8 mouse cellular contexts compared by ENCODE assay signal in the genomic region with DNA sequence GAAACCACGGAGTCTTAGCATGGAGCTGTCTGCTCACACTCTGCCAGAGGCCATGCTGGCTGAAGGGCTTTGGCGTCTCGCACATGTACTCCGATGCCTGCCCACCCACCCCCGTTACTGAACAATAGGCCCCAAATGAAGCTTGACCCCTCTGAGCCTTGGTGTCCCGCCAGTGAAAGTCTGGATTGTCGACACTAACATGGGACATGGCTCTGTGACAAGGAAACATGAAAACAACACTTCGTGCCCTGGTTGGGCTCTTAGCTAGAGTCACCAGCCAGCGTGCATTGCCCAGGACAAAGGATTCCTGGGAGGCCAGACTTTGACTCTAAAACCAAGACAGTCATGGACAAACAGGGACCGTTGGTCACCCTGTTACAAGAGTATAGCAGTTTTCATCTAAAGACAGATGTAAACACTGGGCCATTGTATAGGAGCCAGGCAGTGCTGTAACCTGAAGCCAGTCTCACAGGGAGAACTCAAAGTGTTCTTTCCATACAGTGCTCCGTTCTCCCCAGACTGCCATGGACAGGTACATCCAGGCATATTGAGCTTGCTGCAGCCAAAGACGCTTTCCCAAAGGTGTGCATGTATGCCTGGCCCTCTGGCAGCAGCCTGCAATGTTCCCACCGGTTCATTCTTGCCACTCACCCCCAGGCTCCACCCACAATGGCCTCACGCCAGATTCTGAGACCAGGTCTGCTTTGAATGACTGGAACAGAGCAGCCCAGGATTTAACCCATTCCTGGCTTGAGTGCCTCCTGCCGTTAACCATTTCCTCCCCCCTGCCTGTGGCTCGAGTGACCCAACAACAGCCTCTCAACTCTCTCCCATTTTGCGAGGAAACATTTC. TPM values are rescaled to one million over a fixed set of nuclear protein-coding genes. Genes with fewer than 3 reads are reported as not detected.
DNase-seq lines count a peak whose midpoint lies in the region; ATAC-seq and TF ChIP-seq lines count a peak whose summit lies in the region.

No protein-coding gene starts in this region.

- 8% methylated on average over 17 of the region's 17 CpGs for WGBS in embryonic facial prominence, embryonic 10.5 days
- WGBS in hindbrain, embryonic 14.5 days = 6% methylated on average over 17 of the region's 17 CpGs
- WGBS in limb, embryonic 15.5 days = 12% methylated on average over 17 of the region's 17 CpGs
- WGBS in midbrain, postnatal 0 days = 9% methylated on average over 17 of the region's 17 CpGs

- no peak for ATAC-seq in cerebellum, adult (ENCODE audit: insufficient number of reproducible peaks, low FRiP score, low TSS enrichment)
- ATAC-seq in hindbrain, embryonic 14.5 days (ENCODE audit: low FRiP score) = peak; percentile 76
- ATAC-seq in limb, embryonic 15.5 days (ENCODE audit: insufficient number of reproducible peaks, low FRiP score, low TSS enrichment, low read depth) = 0 out of 2 replicates have a peak, but pooled peaks have one; percentile 21
- ATAC-seq in midbrain, postnatal 0 days (ENCODE audit: low FRiP score) = peak; percentile 73

- 0 out of 2 replicates have a peak overlapping the region, but pooled peaks have one; percentile 10 for H3K9ac ChIP-seq in hindbrain, embryonic 14.5 days
- H3K9ac ChIP-seq in limb, embryonic 15.5 days = no peak overlapping the region
- peak overlapping the region; percentile 13 for H3K9ac ChIP-seq in midbrain, postnatal 0 days (replicated peaks; ENCODE audit: low read length, poor library complexity, severe bottlenecking)

- DNase-seq in cerebellum, adult 11 months = peak; percentile 37
- peak; percentile 46 for DNase-seq in adipocyte (ENCODE audit: low spot score)
- DNase-seq in embryonic facial prominence, embryonic 10.5 days (ENCODE audit: low spot score) = peak; percentile 91
- peak; percentile 85 for DNase-seq in hindbrain, embryonic 14.5 days (ENCODE audit: low spot score)
- DNase-seq in midbrain, postnatal 0 days (ENCODE audit: low spot score) = peak; percentile 88
- DNase-seq in frontal cortex, postnatal 36 days (ENCODE audit: low spot score in 2 of 2) = no peak

- H3K4me3 ChIP-seq in embryonic facial prominence, embryonic 10.5 days = peak overlapping the region; percentile 48
- H3K4me3 ChIP-seq in hindbrain, embryonic 14.5 days (replicated peaks; ENCODE audit: low read length) = no peak overlapping the region
- no peak overlapping the region for H3K4me3 ChIP-seq in limb, embryonic 15.5 days
- no peak overlapping the region for H3K4me3 ChIP-seq in midbrain, postnatal 0 days (ENCODE audit: low read depth, low read length)

- H3K9me3 ChIP-seq in embryonic facial prominence, embryonic 10.5 days = no peaks in the 10 kb centered on the region
- H3K9me3 ChIP-seq in hindbrain, embryonic 14.5 days (ENCODE audit: control insufficient read depth, low read length) = no peaks in the 10 kb centered on the region
- no peaks in the 10 kb centered on the region for H3K9me3 ChIP-seq in limb, embryonic 15.5 days
- no peaks in the 10 kb centered on the region for H3K9me3 ChIP-seq in midbrain, postnatal 0 days (ENCODE audit: low read length)

- peaks cover 16% of the 10 kb centered on the region for H3K27me3 ChIP-seq in embryonic facial prominence, embryonic 10.5 days (replicated peaks; ENCODE audit: low read depth, poor library complexity, severe bottlenecking)
- no peaks in the 10 kb centered on the region for H3K27me3 ChIP-seq in hindbrain, embryonic 14.5 days (ENCODE audit: control insufficient read depth, insufficient read depth, low read length)
- no peaks in the 10 kb centered on the region for H3K27me3 ChIP-seq in limb, embryonic 15.5 days
- no peaks in the 10 kb centered on the region for H3K27me3 ChIP-seq in midbrain, postnatal 0 days (ENCODE audit: insufficient read depth, low read length)

- TF ChIP-seq CTCF in midbrain, postnatal 0 days (IDR thresholded peaks at IDR 0.05) = no peak

- peaks cover 17% of the 10 kb centered on the region for H3K36me3 ChIP-seq in embryonic facial prominence, embryonic 10.5 days (replicated peaks)
- 0 out of 2 replicates have a peak, but pooled peaks cover 6% of the 10 kb centered on the region for H3K36me3 ChIP-seq in hindbrain, embryonic 14.5 days (replicated peaks; ENCODE audit: control insufficient read depth, insufficient read depth)
- 0 out of 2 replicates have a peak, but pooled peaks cover 8% of the 10 kb centered on the region for H3K36me3 ChIP-seq in limb, embryonic 15.5 days
- no peaks in the 10 kb centered on the region for H3K36me3 ChIP-seq in midbrain, postnatal 0 days (ENCODE audit: insufficient read depth, low read length)

- H3K27ac ChIP-seq in embryonic facial prominence, embryonic 10.5 days (replicated peaks) = peak overlapping the region; percentile 88
- H3K27ac ChIP-seq in hindbrain, embryonic 14.5 days = peak overlapping the region; percentile 80
- peak overlapping the region; percentile 78 for H3K27ac ChIP-seq in limb, embryonic 15.5 days
- H3K27ac ChIP-seq in midbrain, postnatal 0 days (ENCODE audit: low read depth, low read length) = peak overlapping the region; percentile 27; the same call in 1 of the 2 replicates

- peak overlapping the region; percentile 44 for H3K4me2 ChIP-seq in hindbrain, embryonic 14.5 days (replicated peaks)
- H3K4me2 ChIP-seq in limb, embryonic 15.5 days = peak overlapping the region; percentile 32
- peak overlapping the region; percentile 41 for H3K4me2 ChIP-seq in midbrain, postnatal 0 days (ENCODE audit: low read depth, low read length, poor library complexity, severe bottlenecking)

- peaks cover 62% of the 10 kb centered on the region for H3K4me1 ChIP-seq in embryonic facial prominence, embryonic 10.5 days
- H3K4me1 ChIP-seq in hindbrain, embryonic 14.5 days (replicated peaks; ENCODE audit: control insufficient read depth, insufficient read depth, low read length) = peaks cover 41% of the 10 kb centered on the region
- H3K4me1 ChIP-seq in limb, embryonic 15.5 days = peaks cover 61% of the 10 kb centered on the region
- peaks cover 17% of the 10 kb centered on the region for H3K4me1 ChIP-seq in midbrain, postnatal 0 days (ENCODE audit: insufficient read depth, low read length)

RNA-seq across cellular contexts. Expression of gene Mn1, which starts 23.6 kb away (rescaled TPM):
- 44.3 and 49.5 TPM in 2 replicates for polyA plus RNA-seq in embryonic facial prominence, embryonic 10.5 days (2016; fragmentation: Nextera tagmentation; extraction: Ambion mirVana)
- polyA plus RNA-seq in hindbrain, embryonic 14.5 days (2014; fragmentation: Nextera tagmentation; extraction: Ambion mirVana) = 27.8 and 28.6 TPM in 2 replicates
- 14.7 and 16.9 TPM in 2 replicates for polyA plus RNA-seq in limb, embryonic 15.5 days (2015; fragmentation: Nextera tagmentation; extraction: Ambion mirVana)
- 112 and 139 TPM in 2 replicates for total RNA-seq in midbrain, postnatal 0 days (2014; rRNA removed)
- polyA plus RNA-seq in midbrain, postnatal 0 days (2015; fragmentation: Nextera tagmentation; extraction: Ambion mirVana) = 49.6 and 49.8 TPM in 2 replicates

Comparison
In these comparisons a context has a peak if more than half of its experiments do, and no peak if none do; other contexts are left out.
1. DNase-seq: peak in cerebellum, adult 11 months (single experiment), adipocyte (single experiment), embryonic facial prominence, embryonic 10.5 days (single experiment), hindbrain, embryonic 14.5 days (single experiment) and midbrain, postnatal 0 days (single experiment); none in frontal cortex, postnatal 36 days (0 of 2).
2. H3K27ac ChIP-seq: peak in every context shown above with its lines; median percentile 88 in embryonic facial prominence, embryonic 10.5 days; 80 in hindbrain, embryonic 14.5 days; 78 in limb, embryonic 15.5 days; 27 in midbrain, postnatal 0 days.
3. Peak in every context shown above with its lines, with median percentiles within 50 percentile points of each other: H3K4me2 ChIP-seq.